Mouse (Mus musculus): ENCODE measurements around the gene Gipc1. TPM values are rescaled to one million over a fixed set of nuclear protein-coding genes. Genes with fewer than 3 reads are reported as not detected.

Gipc1 gene
- total RNA-seq (2021), result 42.3 and 48.8 TPM in 2 replicates
- long read RNA-seq, transcript Gipc1-201 (7 exons, 1,522 nt), result major isoform, 76 of 96 reads
- long read RNA-seq, partial matches to known transcripts, result 16 of 96 reads
- long read RNA-seq, other reads (novel, unspliced or antisense), result 4 of 96 reads

DNA sequence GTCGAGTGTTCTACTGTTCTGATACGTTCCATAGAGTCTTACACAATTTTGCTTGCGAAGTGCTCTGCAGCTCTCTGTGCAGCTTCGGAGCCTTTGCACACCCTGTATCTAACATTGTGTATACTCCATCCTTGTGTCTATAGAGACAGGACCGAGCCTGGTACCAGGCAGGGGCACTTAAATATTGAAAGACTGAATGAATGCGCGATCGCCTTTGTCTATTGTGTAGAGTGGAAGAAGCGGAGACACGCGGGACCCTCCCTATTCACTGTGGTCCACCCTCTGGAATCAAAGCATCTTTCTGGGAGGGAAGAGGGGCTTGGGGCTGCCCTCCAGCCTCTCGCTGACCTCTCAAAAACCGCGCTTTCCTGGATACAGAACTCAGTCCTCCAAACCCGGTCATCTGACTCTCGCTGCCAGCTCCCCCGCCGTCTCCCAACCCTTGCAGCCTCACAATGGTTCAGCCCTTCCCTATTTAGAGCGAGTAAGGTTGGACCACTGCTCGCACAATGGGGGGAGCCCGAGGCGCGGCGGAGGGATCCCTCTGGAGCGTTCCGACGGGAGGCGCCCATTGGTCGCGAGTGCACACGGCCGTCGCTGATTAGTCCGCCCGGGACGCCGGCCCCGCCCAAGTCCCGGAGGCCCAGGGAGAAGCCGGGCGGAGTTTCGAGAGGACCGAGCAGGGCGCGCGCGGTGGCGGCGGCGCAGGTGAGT lies at the start of gene Gipc1:
Gene Gipc1 (plus strand): TSS at position 648 of the 714 bp plus-strand sequence.
- DNase-seq, result peak; percentile 95

DNA sequence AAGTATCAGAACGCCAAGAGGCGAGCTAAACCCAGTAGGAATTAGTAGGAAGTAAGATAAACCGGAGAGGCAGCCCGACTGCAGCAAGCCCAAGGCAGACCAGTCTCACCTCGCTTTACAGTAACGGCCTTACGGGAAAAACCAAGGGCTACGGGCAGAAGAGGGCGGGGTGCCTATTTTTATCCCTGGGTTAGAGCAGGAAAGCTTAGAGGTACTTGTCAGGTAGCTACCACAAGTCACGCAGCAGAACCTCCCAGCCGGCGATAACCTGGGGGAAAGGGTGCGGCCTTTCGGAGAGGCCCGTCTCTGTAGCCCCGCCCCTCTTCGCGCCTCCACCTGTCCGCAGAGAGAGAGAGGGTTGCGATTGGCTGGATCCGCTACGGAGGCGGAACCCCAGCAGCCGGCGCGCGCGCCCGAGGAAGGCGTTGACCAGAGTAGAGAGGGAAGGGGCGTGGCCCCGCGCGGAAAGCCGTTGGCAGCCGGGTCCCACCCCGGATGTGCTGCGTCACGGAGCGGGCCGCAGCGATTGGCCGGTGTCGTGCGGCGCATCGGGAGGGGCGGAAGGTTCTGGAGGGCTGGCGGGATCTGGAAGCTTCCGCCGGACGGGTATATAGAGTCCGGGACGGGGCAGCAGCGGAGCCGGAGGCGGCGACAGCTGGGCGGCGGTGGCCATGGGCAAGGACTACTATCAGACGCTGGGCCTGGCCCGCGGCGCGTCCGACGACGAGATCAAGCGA lies 44.6 kb upstream of the Gipc1 start, which contains the start of the genes Tecr and Dnajb1:
Gene Tecr (minus strand): TSS at position 311 of the 737 bp plus-strand sequence.
Gene Dnajb1 (plus strand): TSS at position 533 of the 737 bp plus-strand sequence.
- DNase-seq, result peak; percentile 99

DNA sequence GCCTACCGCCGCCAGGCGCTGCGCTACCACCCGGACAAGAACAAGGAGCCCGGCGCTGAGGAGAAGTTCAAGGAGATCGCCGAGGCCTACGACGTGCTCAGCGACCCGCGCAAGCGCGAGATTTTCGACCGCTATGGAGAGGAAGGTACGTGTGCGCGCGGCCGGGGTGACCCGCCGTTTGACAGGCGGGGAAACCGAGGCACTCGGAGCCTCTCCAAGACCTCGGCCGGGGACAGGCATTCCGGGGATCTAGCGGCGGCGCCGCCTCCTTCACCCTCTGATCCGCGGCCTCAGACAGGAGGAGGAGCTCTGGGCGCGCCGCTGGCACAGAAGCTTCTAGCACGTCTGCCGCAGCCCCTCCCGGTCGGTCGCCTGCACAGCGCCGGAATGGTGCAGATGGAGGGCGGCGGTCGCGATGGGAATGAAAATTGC lies 44.1 kb upstream of the Gipc1 start:
- peak; percentile 86 for DNase-seq

DNA sequence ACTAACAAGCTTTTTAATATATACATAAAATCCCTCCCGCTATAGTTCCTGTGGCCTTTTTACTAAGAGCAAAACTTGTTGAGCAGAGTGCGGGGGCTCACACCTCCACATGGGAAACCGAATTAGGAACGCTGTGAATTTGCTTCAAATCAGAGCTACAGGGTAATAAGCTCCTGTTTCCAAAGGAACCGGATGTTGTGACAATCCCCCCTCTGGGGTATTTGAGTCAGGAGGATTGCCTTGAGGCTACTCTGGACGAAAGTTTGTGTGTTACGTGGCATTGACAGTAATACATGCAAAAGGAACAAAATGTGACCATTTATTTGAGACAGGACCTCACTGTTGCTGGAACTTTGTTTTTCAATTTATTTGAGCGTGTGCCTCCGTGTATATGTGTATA lies 43.4 kb upstream of the Gipc1 start:
- DNase-seq, result no peak

DNA sequence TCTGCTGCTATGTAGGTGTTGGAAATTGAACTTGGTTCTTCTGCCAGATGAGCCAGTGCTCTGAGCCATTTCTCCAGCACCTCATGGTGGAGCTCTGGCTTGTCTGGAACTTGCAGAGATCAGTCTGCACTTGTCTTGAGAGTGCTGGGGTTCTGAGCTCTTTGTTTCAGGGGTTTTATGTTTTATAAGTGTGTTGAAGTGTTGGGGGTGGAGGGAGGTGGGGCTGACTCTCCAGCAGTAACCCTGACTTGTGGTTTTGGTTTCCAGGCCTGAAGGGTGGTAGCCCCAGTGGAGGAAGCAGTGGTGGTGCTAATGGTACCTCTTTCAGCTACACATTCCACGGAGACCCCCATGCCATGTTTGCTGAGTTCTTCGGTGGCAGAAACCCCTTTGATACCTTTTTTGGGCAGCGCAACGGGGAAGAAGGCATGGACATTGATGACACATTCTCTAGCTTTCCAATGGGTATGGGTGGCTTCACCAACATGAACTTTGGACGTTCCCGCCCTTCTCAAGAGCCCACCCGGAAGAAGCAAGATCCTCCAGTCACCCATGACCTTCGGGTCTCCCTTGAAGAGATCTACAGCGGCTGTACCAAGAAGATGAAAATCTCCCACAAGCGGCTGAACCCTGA lies 42.8 kb upstream of the Gipc1 start:
- no peak for DNase-seq

DNA sequence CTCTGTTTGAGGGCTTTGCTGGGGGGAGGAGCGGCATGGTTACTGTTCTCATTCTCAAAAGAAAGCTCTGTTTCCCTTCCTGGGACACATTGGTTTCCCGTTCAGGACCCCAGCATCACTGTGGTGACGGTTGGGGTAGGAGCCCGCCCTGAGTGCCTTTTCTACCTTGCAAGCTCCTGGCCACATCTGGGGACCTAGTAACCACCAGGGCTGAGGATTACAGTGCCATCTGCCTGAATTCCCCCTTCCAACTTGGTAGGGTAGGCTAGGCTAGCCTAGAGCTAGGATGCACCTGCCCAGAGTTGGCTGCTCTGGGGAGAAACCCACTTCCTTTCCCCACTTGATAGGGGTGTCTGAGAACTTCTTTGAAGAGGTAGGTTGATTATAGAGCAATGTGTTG lies 40.6 kb upstream of the Gipc1 start:
- DNase-seq, result no peak

DNA sequence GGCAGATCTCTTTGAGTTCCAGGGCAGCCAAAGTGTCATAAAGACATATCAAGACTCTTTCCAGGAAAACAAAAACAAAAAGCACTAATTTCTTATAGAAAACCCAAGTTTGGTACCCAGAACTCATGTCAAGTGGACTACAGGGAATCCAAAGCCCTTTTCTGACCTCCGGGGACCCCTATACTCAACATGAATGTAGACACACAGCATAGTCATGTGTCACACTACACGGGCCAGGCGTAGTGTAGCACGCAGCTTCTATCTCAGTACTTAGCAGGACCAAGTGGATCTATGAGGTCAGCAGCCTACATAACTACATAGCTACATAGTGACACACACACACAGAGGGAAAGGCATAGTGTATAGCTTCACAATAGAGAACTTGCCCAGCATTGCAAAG lies 38.8 kb upstream of the Gipc1 start:
- DNase-seq, result no peak

DNA sequence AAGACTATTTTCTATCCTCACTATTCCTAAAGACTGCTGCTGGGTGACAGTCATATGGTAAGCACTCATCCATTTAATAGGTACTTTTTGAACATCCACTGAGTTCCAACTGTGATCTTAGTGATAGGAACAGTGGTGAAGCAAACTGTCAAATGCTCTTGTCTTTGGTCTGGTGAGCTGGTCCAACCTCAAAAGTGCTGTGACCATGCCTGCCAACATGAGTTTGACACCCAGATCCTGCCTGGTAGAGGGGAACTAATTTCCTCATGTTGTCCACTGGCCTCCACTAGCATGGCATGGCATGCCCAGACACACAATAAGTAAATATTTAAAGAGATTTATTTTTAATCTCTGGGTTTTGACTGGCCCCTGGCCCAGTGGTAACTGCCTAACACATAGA lies 35.9 kb upstream of the Gipc1 start:
- no peak for DNase-seq

DNA sequence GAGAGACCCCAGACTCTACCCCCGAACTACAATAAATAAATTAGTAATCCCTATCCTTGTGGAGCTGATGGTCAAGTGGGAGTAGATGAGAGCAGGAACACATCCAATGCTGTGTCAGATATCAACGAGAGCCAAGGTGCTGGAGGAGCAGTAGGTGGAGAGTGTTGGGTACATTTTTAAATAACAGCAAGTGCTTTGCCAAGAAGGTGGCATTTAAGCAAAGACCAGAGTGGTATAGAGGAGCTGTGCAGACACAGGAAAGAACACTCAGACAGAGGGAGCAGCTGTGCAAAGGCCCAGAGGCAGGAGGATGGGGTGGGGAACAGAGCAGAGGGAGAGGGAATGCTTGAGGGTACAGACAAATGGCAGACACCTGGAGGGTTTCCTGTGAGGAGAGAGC lies 35.4 kb upstream of the Gipc1 start:
- no peak for DNase-seq

DNA sequence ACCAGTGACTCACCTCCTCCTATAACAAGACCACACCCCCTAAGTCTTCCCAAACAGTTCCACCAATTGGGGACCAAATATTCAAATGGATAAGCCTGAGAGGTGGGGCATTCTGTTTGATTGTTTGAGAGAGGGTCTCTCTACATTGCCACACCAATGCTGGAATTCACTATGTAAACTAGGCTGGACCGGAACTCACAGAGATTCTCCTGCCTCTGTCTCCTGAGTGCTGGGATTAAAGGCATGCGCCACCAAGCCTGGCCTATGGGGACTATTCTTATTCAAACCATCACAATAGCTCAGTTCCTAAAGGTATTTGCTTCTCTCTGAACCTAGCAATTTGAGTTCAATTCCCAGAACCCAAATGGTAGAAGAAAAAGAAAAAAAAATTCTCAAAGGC lies 33.9 kb upstream of the Gipc1 start:
- no peak for DNase-seq

DNA sequence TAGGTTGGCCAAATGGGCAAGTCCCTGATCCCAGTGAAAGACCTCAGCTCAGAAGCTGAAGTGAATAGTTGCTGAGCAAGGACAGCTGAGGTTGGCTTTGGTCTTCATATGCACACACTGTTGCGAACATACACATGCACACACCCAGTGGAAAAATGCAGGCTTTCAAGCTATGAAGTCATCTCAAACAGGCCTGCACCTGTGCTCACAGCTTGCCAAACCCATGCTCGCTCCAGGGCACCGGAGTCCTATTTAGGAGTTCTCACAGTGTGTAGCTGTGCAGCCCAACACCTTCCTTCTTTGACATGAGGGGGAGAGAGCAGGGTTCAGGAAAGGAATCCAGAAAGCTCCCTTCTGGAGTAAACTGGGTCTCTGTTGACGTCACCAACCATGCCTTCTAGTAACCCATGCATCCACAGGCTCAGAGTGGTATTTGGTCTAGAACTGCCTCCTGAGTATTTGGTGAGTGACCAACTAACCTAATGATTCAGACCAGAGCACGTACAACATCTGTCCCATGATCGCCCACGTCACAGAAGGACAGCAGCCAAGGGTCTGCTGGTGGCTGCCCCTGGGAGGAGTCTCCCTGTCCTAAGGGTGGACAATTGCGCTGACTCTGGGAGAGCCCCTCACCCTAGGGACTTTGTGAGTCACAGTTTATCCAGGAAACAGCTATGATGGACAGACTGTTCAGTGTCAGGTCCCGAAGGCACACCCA lies 32.8 kb upstream of the Gipc1 start:
- no peak for DNase-seq

DNA sequence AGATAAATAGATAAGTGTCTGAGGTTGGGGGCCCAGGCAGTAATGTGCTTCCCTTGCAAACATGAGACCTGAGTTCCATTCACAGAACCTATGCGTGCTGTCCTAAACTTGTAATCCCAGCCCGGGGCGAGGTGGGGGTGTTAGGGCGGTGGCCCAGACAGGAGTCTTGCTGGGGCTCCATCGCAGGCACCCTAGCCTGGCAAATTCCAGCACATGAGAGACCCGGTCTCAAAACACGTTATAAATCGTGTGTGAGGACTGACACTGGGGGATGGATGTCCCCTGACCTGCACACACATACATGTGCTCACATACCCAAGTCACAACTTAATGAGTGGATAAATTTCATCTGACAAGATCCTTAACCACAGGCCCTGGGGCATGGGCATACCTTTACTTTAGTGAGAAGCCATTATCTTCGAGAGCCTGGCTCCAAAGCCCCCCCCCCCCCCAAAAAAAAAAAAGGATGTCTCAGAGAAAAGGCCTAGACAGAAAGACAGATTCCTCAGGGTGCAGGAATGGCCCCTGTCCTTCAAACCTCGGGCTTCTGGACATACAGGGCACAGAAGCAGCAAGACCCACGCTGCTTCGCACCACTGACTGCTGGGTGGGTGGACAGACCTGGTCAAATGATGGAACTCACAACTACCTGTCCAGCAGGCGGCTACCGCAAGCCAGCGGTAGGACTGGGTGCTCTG lies 30.6 kb upstream of the Gipc1 start:
- DNase-seq, result no peak

DNA sequence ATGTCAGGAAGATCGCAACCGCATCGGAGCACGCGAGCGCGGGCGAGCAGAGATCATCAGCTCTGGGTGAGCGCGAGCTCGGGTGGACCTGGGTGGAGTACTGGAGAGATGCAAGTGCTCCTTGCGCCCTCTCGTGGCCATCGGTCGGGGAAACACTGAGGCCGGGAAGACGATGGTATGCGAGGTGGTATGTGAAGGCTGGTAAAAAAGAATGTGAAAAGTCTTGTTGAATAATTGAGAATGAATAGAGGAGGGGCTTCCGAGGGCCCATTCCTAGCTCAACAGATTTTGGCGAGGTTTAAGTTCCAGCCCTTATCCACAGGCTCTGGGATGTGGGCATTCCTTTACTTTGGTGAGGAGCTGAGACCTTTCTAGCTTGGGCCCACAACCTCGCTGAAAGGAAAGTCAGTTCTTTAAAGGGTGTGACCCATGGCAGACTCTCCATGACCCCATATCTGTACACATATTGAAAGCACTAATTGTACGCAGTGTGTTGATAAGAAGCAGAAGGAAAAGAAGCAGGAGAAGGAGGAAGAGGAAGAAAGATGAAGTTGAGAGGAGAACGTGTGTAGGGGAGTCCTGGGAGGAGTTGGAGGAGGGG lies 30.0 kb upstream of the Gipc1 start:
- DNase-seq, result peak; percentile 86

DNA sequence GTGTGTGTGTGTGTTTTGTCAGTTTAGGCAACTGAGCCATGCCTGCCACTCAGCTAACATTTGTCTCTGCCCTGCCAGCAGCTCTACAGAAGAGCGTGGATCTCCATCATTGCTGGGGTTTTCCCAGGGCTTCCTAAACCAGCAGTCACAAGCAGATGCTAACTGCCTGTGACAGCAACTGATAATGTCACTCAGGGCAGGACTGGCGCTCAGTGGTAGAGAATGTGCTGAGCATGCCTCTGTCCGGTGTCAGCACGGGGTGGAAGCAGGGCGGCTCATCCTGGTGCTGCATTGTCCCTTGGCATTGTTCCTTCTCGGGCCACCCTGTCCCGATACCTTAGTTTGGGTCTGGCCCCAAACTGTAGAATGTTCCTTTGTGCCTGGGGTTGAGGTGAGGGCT lies 28.9 kb upstream of the Gipc1 start:
- no peak for DNase-seq

DNA sequence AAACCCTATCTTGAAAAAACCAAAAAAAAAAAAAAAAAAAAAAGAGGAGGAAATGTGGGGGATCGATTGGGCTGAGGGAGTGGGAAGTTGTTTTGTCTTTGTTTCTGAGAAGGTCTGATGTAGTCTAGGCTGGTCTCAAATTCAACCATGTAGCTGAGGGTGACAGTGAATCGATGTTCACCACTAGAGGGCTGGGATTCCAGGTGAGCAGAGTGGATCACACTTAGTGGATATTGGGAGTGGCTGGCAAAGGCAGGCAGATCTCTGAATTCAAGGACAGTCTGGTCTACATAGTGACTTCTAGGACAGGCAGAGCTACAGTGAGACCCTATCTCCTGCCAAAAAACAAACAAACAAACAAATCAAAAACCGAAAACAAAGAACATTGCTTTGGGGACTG lies 27.7 kb upstream of the Gipc1 start:
- DNase-seq, result peak; percentile 26

DNA sequence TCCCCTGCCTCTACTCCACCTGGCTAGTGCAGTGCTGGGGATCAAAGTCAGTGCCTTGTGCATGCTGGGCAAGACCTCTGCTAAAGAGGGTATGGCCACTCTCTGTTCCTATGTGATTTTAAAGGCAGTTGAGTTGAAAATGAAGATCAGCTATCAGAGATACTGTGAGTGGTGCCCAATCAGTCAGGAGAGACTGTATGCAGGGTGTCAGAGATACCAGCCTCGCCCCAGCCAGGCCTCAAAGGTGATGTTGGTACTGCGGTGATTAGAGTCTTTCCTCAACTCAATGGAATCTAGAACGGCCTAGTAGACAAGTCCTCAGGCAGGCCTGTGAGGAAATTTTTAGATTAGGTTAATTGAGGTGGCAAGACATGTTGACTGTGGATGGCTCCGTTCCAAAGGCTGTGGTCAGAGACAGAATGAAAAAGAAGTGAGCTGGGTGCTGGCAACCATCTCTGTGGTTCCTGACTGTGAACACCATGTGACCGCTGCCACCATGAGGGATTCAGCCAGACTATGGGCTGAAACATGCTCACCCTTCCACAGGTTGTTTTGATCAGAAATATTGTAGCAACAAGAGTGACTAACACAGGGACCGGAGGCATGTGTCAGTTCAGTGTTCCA lies 26.7 kb upstream of the Gipc1 start:
- DNase-seq, result no peak

DNA sequence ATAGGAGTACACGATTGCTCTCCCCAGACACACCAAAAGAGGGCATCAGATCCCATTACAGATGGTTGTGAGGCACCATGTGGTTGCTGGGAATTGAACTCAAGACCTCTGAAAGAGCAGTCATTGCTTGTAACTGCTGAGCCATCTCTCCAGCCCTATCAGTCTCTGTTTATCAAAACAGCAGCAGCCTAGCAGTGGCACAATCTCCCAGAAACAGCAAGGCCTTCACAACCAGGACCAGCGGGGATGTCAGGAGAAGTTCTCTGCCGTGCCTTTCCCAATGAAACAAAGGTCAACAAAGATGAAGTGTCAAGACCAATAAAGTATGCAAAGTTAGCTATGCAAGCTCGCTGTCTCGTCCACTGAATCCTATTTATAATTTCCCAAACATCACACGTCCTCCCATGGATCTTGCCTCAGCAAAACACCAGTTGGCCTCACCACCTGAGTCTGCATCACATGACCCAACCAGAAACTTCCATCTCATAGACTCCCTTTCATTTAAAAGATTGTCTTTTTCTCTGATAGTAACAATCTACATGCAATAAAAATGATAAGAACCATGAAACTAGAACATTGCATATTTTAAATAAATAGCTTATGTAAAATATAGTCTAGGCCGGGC lies 20.3 kb upstream of the Gipc1 start:
- no peak for DNase-seq

DNA sequence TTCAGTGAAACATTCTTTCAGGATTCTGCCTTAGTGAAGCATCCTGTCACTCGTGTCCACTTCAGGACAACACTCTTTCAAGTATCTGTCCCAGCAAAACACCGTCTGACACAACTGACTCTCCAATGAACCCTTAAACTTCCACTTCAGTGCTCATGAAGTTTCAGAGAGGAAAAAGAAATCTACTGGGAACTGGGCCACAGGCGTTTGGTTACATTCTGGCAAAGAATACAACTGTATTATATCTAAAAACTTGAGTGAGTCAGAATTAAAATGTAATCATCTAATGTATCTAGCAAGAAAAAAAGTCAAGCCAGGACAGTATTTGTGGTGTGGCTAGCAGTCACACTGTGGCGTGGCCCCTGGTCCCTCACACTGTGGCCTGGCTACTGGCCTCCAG lies 13.6 kb upstream of the Gipc1 start:
- no peak for DNase-seq

DNA sequence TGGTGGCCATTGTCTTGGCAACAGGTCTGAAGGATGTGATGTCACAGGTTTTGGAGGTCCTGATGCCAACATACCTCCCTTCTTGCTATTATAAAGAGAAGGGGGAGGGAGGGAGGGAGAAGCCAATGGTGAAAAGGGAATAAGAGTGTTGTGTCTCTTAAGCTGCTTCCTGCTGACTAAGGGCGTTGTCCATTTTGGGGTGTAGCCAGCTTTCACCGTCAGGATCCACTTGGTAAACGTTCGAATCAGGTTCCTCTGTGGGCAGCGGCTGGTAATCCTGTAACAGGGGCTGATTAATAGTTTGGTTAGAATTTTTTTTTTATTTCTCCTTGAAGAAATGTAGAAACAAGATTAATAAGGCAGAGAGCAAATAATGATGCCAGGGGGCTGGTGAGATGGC lies 12.8 kb upstream of the Gipc1 start:
- DNase-seq, result no peak

DNA sequence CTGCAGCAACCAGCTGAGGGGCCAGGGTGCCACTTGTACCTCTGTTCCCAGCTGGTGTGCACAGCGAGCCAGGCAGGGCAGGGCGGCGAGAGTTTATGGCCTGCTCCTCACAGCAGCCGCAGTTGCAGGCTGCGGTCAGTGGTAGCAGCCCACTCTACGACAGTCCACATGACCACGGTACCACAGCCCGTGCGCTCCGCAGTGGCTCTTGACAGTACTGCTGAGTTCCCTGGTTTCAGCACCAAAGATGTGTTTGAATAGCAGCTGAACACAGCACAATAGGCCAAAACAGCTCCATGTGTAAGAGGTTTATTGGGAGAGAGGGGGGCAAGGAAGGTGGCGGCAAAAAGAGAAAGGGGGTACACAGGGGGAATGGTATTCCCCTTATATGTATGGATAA lies 5.0 kb upstream of the Gipc1 start:
- no peak for DNase-seq

Data from adrenal gland, postnatal 25 days (tissue).